Mouse (Mus musculus) small intestine, adult 2 months (tissue): ENCODE results near the gene Gucd1. TPM values are rescaled to one million over a fixed set of nuclear protein-coding genes. Genes with fewer than 3 reads are reported as not detected.
"Not testable (repeated sequence)": the region's sequence is repeated elsewhere in the genome, so short reads cannot be mapped to it uniquely, and the experiment has no call there.

ENCODE experiments used
- H3K27ac ChIP-seq: fragments of 200-500 bp; 2 replicates; pipeline ENCODE4 v1.5.1; 2012; ENCODE audit warnings: low read depth, low read length, control low read depth, inconsistent platforms; ENCODE audit not compliant: insufficient read depth
- H3K27me3 ChIP-seq: fragments of 200-500 bp; 2 replicates; pipeline ENCODE4 v1.6.1; 2012; ENCODE audit warnings: mild to moderate bottlenecking, moderate library complexity, low read length, inconsistent platforms; ENCODE audit not compliant: control insufficient read depth, insufficient read depth
- H3K36me3 ChIP-seq: fragments of 200-500 bp; 2 replicates; pipeline ENCODE4 v1.6.1; 2012; ENCODE audit warnings: mild to moderate bottlenecking, low read length, control low read depth, inconsistent platforms; ENCODE audit not compliant: control insufficient read depth, insufficient read depth
- H3K4me1 ChIP-seq: fragments of 200-500 bp; 2 replicates; pipeline ENCODE4 v1.6.1; 2012; ENCODE audit warnings: low read length, inconsistent platforms, mixed read lengths; ENCODE audit not compliant: control insufficient read depth, insufficient read depth, insufficient read length
- H3K4me3 ChIP-seq: fragments of 200-500 bp; 2 replicates; pipeline ENCODE4 v1.5.1; 2012; ENCODE audit warnings: low read depth, mild to moderate bottlenecking, control low read depth, inconsistent platforms, low read length, moderate library complexity
- CTCF ChIP-seq: fragments of 200-500 bp; IDR thresholded peaks from 2 replicates; pipeline ENCODE4 v1.5.1; 2012; ENCODE audit warnings: low read depth, mild to moderate bottlenecking, control low read depth, inconsistent platforms, low read length, moderate library complexity, mixed read lengths; ENCODE audit not compliant: insufficient replicate concordance, insufficient read length; ENCODE audit errors: extremely low read depth
- POLR2A ChIP-seq: fragments of 200-500 bp; IDR thresholded peaks from 2 replicates; pipeline ENCODE4 v1.6.1; 2012; ENCODE audit warnings: low read depth, mild to moderate bottlenecking, control low read depth, inconsistent platforms, low read length, moderate library complexity
- WGBS: fragments of 180-500 bp; shearing (Covaris S2); methylation state at CpG from one replicate; pipeline ENCODE4 v1.1.7; 2018; 5-methylcytosine and 5-hydroxymethylcytosine counted together
- polyA plus RNA-seq: library from polyadenylated mRNA; depleted of rRNA; stranded (reverse); fragments of >200 nt; gene quantifications from 2 replicates; pipeline ENCODE4 v1.2.3, GENCODE M21; 2012

Gucd1 gene
- polyA plus RNA-seq, 1 experiment, result 261 TPM

- Histone ChIP-seq H3K27ac (no peak overlapping the region), H3K4me3 (no peak overlapping the region), H3K36me3 (no peaks in the 10 kb centered on the region), H3K27me3 (no peaks in the 10 kb centered on the region), H3K4me1 (peaks cover 11% of the 10 kb centered on the region; the same call in 1 of the 2 replicates)
- WGBS, result 87% methylated on average over 8 of the region's 8 CpGs
- no peak for TF ChIP-seq POLR2A
- TF ChIP-seq CTCF, result no peak
Measured at GRCm38 (mm10) chr10:75417363-75418042, 100.3 kb downstream of the Gucd1 start.

- no peak overlapping the region for H3K4me3 ChIP-seq
Measured at GRCm38 (mm10) chr10:75414925-75415324, 102.8 kb downstream of the Gucd1 start.

GRCm38 (mm10) chr10:75412114-75413103, 105.4 kb downstream of the Gucd1 start:
- Histone ChIP-seq H3K27me3 (no peaks in the 10 kb centered on the region), H3K4me1 (peaks cover 16% of the 10 kb centered on the region; the same call in 1 of the 2 replicates), H3K36me3 (no peaks in the 10 kb centered on the region), H3K4me3 (peak overlapping the region; percentile 21), H3K27ac (peak overlapping the region; percentile 68)
- no peak for TF ChIP-seq POLR2A
- TF ChIP-seq CTCF, result no peak
- 31% methylated on average over 27 of the region's 27 CpGs for WGBS

More at GRCm38 (mm10) chr10:75414925-75415324, 102.8 kb downstream of the Gucd1 start:
- H3K27ac ChIP-seq, result no peak overlapping the region
- H3K4me1 ChIP-seq, result peaks cover 16% of the 10 kb centered on the region; the same call in 1 of the 2 replicates
- no peaks in the 10 kb centered on the region for H3K36me3 ChIP-seq
- WGBS, result 62% methylated on average over 7 of the region's 7 CpGs
- no peaks in the 10 kb centered on the region for H3K27me3 ChIP-seq
- no peak for TF ChIP-seq CTCF
- no peak for TF ChIP-seq POLR2A

- H3K27me3 ChIP-seq, H3K36me3 ChIP-seq, H3K27ac ChIP-seq, H3K4me3 ChIP-seq: not testable (repeated sequence)
- 55% methylated on average over 10 of the region's 10 CpGs for WGBS
- H3K4me1 ChIP-seq, result peaks cover 20% of the 10 kb centered on the region
Measured at GRCm38 (mm10) chr10:75411343-75412113, 106.2 kb downstream of the Gucd1 start.

- TF ChIP-seq POLR2A (no peak), CTCF (no peak)
- H3K4me3 ChIP-seq, result no peak overlapping the region
- H3K27me3 ChIP-seq, result no peaks in the 10 kb centered on the region
- H3K27ac ChIP-seq, result no peak overlapping the region
- H3K36me3 ChIP-seq, result no peaks in the 10 kb centered on the region
- 57% methylated on average over 4 of the region's 4 CpGs for WGBS
- peaks cover 10% of the 10 kb centered on the region for H3K4me1 ChIP-seq
Measured at GRCm38 (mm10) chr10:75407741-75408140, 110.0 kb downstream of the Gucd1 start.

GRCm38 (mm10) chr10:75406755-75407154, 111.0 kb downstream of the Gucd1 start:
- Histone ChIP-seq H3K36me3 (no peaks in the 10 kb centered on the region), H3K27me3 (no peaks in the 10 kb centered on the region), H3K4me1 (peaks cover 9% of the 10 kb centered on the region), H3K27ac (no peak overlapping the region), H3K4me3 (peak overlapping the region; percentile 48)
- WGBS, result 23% methylated on average over 13 of the region's 13 CpGs
- no peak for TF ChIP-seq POLR2A
- TF ChIP-seq CTCF, result no peak
